Mouse (Mus musculus) small intestine, adult 2 months (tissue): ENCODE measurements around the gene Myl12a.

Experiments used
- CTCF ChIP-seq: fragments of 200-500 bp; IDR thresholded peaks from 2 replicates; pipeline ENCODE4 v1.5.1; 2012; ENCODE audit warnings: low read depth, mild to moderate bottlenecking, control low read depth, inconsistent platforms, low read length, moderate library complexity, mixed read lengths; ENCODE audit not compliant: insufficient replicate concordance, insufficient read length; ENCODE audit errors: extremely low read depth
- POLR2A ChIP-seq: fragments of 200-500 bp; IDR thresholded peaks from 2 replicates; pipeline ENCODE4 v1.6.1; 2012; ENCODE audit warnings: low read depth, mild to moderate bottlenecking, control low read depth, inconsistent platforms, low read length, moderate library complexity

GRCm38 (mm10) chr17:70971206-70971605, 31.5 kb downstream of the Myl12a start:
- TF ChIP-seq CTCF (no peak), POLR2A (no peak)
